Mouse (Mus musculus) lung, postnatal 14 days (tissue): ENCODE data around the gene Gm4969.

Experiments used
- DNase-seq: peaks from one replicate; pipeline ENCODE4 v3.0.0; 2021

Gm4969 gene

DNA sequence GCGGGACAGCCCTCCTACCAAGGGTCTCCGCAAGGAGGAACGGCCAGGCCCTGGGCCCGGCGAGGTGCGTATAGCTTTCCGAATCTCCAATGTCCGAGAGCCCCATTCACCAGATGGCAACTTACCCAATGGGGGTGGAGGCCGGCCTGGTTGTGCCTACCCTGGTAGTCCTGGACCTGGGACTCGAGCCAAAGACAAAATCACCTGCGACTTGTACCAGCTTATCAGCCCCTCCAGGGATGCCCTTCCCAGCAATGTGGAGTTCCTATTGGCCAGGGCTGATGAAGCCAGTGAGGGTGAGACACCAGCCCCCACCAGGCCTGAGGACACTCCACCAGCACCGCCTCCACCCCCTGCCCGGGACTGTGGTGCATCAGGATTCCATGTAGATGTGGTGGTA is 18.0 kb upstream of the Gm4969 start:
- DNase-seq: no peak

DNA sequence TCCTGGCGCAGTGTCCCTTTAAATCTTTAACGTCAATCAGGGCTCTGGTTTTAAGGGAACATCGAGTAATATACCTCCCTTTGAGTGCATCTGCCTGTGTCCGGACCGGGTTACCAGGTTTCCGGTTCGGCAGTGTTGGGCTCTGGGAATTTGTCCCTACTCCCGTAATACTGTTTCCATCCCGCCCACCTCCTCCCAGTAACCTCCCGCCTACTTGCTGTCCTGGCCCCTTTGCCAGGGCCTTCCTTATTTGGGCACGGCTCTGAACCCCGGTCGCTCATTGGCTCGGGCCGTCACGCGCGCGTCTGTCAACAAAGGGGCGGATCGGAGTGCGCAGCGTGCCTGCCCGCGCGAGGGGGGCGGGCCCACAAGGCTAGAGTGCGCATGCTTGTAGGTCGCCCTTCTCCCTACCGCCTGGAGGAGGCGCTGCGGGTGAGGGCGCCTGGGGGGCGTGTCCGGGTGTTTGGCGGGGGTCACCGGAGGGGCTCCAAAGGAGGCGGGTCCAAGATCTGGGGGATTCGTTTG is 13.2 kb upstream of the Gm4969 start:
- DNase-seq: peak; percentile 96

DNA sequence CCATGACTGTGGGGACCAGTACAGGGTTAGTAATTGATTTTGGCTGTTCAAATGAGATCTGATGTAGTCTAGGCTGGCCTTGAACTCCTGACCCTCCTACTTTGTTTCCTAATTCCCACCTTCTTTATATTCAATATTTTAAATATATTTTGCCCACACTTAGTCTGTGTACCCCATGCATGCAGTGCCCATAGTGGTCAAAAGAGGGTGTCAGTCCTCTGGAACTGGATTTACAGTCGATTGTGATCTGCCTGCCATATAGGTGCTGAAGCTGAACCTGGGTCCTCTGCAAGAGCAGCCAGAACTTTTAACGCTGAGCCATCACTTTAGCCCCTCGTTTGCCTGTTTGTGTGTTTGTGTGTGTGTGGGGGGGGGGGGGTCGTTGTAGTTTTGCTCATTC is 12.5 kb upstream of the Gm4969 start:
- DNase-seq: no peak

DNA sequence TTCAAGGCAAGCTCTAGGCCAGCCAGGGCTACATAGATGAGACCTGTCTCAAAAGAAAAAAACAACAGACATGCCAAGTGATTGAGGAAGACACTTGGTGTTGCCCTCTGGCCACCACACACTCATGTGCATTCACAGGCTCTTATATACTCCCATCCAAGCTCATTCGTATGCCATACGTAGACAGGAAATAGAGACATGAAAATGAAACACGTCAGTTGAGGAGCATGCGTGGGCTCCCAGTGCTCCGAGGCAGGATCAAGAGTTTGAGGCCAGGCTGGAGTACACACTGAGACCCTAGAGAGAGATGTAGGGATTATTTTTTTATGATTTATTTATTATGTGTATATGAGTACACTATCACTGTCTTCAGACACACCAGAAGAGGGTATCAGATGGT is 11.2 kb upstream of the Gm4969 start:
- DNase-seq: no peak

DNA sequence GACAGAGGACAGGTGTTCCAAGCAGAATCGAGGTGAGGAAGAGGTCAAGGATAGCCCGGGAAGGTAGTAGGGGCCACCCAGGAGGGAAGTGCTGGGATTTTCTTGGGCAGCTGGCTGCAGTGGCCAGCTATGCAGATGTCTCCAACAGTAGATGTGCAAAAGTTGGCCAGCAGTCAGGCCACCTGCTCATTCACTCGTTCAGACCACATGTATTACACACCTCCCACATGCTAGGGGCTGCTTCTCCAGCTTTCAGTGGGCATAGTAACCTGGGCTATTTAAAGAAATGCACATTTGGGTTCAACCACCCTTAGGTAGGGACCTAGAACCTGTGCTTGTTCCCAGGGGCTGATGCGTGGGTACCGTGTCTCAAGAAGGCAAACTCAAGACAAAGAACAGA is 9.6 kb upstream of the Gm4969 start:
- no peak for DNase-seq

DNA sequence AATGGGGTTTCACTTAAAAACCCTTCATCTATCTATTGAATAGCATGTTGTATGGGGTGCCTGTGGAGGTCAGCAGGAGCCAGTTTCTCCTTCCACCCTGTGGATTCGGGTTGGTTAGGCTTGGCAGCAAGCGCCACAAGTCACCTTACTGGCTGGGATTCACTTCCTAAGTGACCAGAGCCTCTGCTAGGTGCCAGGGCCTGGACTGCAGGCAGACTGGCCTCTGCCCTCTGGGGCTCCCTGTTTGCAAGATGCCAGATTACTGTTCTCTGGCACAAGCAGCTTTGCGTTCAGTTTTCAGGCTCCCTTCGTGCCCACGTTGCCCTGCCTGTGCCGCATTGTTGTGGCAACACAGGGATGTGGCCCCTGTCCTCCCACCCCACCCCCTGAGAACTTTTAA is 6.5 kb upstream of the Gm4969 start:
- no peak for DNase-seq

DNA sequence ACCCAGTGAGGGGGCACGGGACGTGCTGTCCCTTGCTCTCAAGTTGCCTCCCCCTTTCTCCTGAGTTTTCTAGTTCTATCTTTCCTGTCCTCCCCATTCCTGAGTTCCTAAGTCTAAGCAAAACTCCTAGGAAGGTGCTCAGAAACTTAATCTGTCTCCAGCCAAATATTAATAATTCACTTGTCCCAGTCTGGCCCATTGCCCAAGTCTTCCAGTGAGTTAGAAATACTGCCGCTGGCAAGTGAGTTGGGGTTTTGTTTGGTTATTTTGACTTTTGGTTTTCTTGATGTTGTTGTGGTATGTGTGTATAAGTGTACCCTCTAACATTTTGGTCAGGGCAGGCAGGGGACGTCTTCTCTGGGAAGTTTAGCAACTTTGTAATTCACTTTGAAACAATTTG is 3.5 kb upstream of the Gm4969 start:
- no peak for DNase-seq

DNA sequence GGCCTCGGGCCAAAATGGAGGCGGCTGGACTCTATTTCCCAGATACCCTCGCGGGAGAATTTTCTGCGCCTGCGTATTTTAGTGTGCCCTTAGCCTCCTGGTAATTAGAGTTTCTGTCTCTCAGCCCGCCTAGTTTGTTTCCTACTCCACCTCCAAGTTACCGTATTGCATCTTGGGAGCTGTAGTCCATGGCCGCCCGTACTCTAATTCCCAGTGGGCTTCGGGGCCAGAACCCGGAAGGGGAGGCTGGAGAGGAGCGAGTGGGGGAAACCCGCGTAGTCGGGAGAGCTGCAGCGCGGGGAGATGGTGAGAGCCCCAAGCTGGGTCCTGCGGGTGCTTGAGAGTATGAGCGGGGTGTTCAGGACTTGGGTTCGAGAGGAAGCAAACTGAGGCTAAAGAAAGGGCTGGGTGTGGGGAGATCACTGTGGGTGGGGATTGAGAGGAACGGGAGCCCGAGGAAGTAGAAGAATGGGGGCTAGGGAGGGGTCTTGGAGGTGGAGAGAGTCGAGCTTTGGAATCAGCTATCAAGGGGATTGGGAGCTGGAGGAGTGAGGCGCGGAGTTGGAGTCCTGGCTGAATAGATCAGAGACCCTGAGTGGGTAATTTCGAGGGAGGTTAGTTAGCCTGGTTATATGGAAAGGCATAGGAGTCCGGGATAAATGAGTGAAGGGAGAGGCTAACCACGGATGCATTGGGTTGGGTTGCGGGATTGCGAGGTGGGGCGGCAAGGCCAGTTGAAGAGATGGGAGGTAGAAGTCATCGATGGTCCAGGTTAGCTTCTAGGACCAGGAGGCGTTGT is 1.7 kb upstream of the Gm4969 start, which contains the start of gene Fbxo46:
Gene Fbxo46 (plus strand): TSS at position 229 of the 799 bp plus-strand sequence.
- DNase-seq: peak; percentile 91

DNA sequence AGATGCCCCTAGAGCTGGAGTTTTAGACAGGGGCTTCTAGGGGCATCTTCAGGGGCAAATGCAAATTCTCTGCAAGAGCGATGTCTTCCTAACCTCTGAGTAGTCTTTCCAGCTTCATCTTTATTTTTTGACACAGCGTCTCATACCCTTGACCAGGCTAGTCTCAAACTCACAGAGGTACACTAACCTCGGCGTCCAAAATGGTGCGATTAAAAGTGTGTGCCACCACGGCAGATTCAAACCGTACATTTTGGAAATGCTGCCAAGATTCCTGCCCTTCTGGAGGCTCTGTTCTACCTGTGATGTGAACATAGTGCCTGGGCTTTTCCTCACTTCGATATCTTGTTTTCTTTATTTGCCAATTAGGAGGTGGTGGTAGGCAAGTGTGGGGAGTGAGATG is 915 bp upstream of the Gm4969 start:
- no peak for DNase-seq

DNA sequence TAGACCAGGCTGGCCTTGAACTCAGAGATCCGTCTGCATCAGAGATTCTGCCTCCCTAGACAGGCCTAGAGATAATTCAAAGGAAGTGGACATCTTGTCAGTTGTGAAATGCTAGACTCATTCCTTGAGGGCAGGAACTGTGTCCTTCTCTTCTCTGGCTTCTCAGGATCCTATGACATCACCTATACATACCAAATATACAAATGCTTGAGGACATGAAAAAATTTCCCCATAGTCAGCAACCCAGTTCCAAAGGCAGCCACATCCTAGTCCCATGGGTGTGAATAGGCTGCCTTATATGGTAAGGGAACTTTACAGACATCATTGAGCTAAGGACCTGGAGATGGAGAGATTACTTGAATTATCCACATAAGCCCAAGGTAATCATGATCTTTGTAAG is 8.6 kb downstream of the Gm4969 start:
- no peak for DNase-seq

DNA sequence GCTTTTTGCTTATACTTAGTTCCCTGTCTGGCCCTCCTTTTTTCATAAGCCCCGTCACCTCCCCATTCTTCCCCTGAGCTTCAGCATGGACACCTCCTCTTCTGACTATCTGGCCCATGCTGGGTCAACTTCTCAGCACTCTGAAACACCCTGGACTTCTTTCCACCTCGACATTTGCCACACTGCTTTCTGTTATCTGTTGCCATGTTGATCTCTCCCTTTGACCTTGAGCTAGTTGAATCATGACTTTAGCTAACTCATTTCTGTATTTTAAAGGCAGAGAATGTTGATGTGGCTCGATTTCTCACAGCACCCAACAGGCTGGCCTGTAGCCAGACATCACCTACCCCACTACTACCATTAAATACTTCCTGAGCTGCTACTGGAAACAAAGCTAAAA is 10.7 kb downstream of the Gm4969 start:
- no peak for DNase-seq

DNA sequence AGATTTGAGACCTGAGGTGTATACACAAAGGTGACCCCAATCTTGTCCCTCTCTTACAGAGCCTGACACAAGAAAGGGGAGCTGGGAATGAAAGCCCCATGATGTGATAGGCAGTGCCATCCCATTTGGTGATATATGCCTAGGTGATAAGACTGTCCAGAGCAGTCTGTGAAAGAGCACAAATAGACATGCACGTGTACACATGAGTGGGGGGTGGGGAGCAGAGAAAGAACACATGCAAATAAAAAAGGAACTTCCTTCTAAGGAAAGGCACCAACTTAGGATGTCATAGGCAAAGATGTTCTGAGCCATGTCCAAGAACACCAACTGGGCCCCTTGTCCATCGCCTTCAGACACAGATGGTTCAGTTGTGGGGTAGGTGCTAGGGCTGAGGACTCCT is 13.7 kb downstream of the Gm4969 start:
- DNase-seq: no peak

DNA sequence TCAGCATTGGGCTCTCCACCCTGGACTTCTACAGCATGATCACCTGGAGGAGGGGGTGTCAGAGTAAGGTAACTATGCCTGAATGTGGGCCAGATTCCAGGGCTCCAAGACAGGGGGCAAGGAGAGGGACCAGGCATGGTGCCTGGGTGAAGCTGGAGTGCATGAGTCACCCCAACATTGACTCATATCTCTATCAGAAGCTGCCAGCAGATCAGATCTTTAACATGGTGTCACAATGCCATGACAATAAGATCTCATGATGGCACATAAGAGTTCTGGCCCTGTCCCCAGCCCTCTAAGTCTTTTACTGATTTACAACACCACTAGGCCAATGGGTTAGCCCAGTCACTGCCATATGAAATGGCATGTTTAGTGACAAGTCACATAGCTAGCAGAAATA is 14.4 kb downstream of the Gm4969 start:
- no peak for DNase-seq

DNA sequence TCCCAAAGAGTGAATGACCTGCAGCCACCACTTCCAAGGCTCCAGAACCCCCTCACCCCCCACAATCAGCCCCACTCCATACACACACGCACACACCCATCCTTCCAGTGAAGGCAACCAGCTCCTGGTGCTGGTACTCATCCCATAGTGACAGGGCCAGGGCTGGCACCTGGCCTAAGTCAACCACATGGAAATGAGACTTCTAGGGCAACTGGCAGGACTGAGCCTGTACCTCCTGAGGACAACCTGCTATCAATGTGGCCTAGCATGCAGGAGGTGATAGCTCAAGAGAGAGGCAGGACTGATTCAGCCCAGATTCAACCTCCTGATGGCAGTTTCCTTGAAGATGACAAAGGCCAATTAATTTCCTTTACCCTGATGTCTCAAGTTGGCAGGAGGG is 17.9 kb downstream of the Gm4969 start:
- DNase-seq: no peak

DNA sequence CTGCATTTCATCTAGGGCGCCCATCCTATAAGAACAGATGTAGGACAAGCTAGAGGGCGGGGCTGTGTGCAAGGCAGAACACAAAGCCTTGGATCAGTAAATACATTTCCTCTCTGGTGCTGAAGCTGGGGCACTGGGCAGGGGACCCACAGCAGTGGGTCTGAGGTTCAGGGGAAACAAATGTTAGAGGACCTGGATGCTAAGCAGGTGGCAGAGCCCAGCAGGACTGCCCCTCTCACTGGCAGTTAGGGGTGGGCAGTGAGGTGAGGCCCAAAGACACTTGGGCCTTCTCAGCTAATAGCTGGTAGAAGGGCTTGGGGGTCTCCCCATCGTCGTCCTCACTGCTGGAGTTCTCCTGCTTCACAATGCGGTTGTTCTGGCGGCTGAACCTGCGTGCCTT is 19.4 kb downstream of the Gm4969 start:
- no peak for DNase-seq

DNA sequence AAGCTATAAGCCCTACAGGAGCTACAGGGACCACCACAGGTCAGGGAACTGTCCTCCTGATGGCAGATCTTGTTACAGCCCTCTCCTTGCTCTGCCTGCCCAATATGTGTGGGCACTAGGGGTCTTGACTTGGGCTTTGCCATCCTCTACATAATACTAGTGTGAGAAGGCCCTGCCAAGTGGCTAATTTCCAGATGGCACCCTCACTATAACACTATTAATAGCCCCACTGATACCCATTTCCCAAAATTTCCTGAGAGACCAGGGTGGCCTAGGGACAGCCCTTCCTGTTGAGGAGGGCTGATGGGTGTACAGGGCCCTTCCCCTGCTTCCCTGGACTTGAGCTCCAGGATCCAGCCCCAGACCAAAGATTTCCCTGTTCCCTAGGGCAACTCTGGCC is 20.3 kb downstream of the Gm4969 start:
- DNase-seq: no peak

DNA sequence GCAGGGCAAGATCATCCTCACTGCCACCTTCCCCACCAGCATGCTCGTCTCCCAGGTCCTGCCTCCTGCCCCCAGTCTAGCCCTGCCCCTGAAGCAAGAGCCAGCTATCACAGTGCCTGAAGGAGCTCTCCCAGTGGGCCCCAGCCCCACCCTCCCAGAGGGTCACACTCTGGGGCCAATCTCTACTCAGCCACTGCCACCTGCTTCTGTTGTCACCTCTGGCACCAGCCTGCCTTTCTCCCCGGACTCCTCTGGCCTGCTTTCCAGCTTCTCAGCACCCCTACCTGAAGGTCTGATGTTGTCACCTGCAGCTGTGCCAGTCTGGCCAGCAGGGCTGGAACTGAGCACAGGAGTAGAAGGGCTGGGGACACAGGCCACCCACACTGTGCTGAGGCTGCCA is 21.0 kb downstream of the Gm4969 start:
- DNase-seq: no peak

DNA sequence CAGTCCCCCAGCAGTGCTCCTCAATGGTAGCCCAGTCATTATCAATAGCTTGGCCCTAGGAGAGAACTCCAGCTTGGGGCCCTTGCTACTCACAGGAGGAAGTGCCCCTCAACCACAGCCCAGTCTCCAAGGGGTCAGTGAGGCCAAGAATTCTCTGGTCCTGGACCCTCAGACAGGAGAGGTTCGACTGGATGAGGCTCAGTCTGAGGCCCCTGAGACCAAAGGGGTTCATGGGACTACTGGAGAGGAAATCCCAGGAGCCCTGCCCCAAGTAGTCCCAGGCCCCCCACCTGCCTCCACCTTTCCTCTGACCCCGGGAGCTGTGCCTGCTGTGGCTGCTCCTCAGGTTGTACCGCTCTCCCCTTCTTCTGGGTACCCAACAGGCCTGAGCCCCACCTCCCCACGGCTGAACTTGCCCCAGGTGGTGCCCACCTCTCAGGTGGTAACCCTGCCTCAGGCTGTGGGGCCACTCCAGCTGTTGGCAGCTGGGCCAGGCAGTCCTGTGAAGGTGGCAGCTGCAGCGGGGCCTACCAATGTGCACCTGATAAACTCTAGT is 21.7 kb downstream of the Gm4969 start:
- no peak for DNase-seq

DNA sequence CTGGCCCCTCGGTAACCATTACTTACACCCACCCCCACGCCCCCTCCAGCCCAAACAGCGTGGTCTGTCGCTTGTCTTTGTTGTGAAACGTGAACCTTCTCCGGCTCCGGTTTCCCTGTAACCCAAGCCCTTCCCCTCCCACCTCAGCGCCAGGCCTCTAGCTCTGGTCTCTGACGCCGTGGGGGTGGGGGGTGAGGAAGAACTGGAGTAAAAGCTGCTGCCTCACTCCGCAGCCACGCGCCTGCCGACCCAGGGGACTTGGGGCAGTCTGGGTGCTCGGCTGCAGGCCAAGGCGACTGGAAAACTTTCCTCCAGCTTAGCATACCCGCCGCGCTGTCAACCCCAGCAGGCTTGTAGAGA is 22.4 kb downstream of the Gm4969 start:
- DNase-seq: peak; percentile 61

DNA sequence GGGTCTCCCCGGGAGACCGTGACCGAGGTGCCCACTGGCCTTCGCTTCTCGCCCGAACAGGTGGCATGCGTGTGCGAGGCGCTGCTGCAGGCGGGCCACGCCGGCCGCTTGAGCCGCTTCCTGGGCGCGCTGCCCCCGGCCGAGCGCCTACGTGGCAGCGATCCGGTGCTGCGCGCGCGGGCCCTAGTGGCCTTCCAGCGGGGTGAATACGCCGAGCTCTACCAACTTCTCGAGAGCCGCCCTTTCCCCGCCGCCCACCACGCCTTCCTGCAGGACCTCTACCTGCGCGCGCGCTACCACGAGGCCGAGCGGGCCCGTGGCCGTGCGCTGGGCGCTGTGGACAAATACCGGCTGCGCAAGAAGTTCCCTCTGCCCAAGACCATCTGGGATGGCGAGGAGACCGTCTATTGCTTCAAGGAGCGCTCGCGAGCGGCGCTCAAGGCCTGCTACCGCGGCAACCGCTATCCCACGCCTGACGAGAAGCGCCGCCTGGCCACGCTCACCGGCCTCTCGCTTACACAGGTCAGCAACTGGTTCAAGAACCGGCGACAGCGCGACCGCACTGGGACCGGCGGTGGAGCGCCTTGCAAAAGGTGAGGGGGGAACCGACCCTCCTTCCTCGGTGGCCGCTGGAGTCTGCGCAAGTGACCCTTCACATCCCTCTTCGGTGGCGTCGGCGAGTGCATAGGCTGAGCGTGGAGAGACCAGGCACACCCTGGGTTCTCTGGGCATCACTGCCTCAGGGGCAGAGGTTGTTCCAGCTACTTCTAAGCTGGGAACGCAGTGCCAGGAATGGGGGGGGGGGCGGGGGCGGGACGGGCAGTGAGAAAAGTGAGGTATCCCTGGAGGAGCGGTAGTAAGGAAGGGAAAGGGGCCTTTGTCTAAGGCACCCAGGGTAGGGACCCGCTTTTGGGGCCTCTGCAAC is 23.1 kb downstream of the Gm4969 start:
- peak; percentile 51 for DNase-seq

DNA sequence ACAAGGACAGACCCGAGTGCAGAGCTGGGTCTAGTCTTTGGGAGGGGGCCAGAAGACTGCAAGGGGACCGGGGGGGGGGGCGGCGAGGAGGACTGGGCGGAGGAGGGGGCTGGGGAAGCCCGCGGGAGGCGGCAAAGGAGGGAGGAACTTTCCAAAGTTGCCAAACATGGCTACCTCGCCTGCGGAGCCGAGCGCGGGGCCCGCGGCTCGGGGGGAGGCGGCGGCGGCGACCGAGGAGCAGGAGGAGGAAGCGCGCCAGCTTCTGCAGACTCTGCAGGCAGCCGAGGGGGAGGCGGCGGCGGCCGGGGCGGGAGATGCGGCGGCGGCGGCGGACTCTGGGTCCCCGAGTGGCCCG is 23.7 kb downstream of the Gm4969 start, which contains the start of gene Six5:
Gene Six5 (plus strand): TSS at position 124 of the 355 bp plus-strand sequence.
- DNase-seq: peak; percentile 58

DNA sequence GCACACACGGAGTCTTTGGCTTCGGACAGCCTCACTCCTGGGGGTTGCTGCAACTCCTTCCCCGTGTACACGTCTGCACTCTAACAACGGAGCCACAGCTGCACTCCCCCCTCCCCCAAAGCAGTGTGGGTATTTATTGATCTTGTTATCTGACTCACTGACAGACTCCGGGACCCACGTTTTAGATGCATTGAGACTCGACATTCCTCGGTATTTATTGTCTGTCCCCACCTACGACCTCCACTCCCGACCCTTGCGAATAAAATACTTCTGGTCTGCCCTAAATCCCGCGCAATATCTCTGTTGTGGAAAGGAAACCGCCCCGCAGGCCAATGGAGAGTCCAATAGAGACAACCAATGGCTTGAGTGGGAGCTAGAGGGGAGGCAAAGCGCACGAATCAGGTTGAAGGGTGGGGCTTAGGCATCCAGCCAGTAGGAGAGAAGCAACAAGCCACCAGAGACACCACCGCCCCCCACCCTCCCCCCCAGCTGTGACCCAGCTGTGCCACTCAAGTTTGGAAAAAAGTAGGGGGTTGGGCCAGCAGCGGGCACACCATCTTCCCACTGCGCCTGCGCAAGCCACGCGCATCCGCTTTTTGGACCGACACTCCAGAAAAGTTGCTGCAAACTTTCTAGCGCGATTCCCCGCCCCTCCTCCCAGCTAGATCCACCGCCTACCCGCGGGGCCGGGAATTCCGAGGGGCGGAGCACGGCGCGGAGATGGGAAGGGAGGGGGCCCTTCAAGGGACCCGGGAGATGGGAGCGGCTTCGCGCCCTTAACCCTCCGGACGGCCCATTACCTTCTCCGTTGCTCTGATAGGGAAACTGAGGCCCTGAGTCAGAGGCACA is 24.4 kb downstream of the Gm4969 start:
- peak; percentile 97 for DNase-seq

DNA sequence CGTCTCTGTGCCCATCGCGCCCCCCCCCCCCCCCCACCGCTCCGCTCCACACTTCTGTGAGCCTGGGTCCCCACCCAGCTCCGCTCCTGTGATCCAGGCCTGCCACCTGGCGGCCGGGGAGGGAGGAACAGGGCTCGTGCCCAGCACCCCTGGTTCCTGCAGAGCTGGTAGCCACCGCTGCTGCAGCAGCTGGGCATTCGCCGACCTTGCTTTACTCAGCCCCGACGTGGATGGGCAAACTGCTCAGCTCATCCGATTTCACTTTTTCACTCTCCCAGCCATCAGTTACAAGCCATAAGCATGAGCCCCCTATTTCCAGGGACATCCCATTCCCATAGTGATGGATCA is 25.0 kb downstream of the Gm4969 start:
- DNase-seq: peak; percentile 91
